Mouse (Mus musculus): ENCODE data around the gene Galc. TPM values are rescaled to one million over a fixed set of nuclear protein-coding genes. Genes with fewer than 3 reads are reported as not detected.

The Galc gene
- 1 to 10 TPM; 7.7 to 8.8 TPM for total RNA-seq (2021)
- long read RNA-seq, experiment 1, partial matches to known transcripts, result 1 of 12 reads
- long read RNA-seq, experiment 1, other reads (novel, unspliced or antisense), result 6 of 12 reads
- long read RNA-seq, experiment 2, partial matches to known transcripts, result 0 of 3 reads
- long read RNA-seq, experiment 2, other reads (novel, unspliced or antisense), result 2 of 3 reads

DNA sequence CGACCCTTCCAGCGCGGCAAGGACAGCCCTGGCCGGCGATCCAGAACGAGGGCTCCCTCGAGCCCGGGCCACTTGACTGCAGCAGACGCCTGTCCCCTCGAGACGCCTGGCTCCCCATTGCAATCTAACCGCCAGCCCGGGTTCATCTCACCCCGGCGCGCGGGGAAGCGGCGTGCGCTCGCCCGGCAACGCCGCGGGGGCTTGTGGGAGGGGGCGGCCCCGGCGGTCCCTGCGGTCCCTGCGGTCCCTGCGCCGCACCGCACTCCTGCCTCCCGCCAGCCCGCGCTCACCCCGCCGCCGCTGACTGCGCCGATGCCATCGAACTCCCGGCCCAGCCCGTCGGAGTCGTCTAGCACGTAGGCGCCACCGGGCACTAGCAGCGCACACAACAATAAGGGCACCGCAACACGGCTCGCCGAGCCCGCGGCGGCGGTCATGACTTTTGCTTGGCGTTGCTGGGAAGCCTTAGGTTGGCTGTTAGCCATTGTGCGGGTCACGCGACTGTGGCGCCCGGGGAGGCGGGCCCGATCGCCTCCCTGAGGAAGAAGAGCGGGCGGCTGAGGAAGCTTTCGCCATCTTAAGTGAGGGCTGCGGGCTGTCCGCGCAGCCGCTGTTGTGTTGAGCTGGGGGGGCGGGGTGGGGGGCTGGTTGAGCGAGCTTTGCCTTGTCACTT lies at the start of gene Galc:
TSS of gene Galc (minus strand) at position 615 of the 673 bp plus-strand sequence.
- DNase-seq, result peak; percentile 93 to 95

DNA sequence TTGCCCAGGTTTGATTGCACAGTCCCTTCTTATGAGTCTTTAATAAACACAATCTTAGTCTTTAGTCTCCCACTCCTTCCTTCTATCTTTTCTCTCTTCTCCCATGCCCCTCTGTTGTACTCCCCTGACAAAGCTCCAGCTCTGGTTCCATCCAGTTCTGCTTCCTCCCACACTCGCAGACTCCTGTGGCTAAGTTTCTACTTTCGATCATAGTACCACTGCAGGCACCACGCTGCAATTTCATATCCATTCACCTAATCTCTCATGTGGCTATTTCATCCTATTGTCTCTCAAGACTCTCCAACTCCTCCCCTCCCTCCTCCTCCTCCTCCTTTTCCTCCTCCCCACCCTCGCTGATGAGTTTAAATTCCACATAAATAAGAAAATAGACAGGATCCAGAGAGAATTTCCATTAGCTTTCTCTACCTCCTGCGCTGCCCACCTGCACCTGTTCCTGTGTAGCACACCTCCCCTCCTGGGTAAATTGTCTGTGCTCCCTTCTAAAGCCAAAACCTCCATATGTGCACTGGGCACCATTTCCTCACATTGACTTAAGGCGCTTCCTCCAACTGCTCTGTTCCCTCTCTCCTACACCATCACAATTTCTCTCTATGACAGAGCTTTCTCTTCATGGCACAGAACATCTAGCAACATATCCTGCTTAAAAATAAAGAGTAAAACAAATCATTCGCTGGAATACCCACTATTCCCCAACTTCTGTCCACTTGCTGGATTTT lies 48.1 kb upstream of the Galc start:
- DNase-seq, result no peak

- no peak for DNase-seq
These were observed 43.8 kb upstream of the Galc start for GRCm38 (mm10) chr12:98303013-98303412.

DNA sequence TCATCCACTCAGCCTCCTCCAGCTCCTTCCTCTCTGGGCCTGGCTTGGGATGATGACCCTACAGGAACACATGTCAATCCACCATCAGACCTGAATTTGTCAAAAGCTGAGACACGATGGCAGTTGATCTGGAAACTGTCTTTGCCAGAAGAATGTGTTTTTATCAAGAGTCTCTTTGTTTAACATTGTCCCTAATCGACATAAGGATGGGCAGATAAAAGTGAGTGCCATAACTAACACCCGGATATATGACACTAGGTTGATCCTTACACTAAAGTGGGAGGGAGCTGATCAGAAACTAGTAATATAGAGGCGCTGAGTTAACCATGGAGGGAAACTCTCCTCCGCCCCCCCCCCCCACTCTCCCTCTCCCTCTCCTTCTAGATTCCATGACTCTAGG lies 42.7 kb upstream of the Galc start:
- no peak for DNase-seq

- no peak for DNase-seq
These were observed 35.0 kb upstream of the Galc start for GRCm38 (mm10) chr12:98294241-98294640.

GRCm38 (mm10) chr12:98292278-98292677 lies 33.0 kb upstream of the Galc start:
- DNase-seq, result peak; percentile 23 to 29

DNA sequence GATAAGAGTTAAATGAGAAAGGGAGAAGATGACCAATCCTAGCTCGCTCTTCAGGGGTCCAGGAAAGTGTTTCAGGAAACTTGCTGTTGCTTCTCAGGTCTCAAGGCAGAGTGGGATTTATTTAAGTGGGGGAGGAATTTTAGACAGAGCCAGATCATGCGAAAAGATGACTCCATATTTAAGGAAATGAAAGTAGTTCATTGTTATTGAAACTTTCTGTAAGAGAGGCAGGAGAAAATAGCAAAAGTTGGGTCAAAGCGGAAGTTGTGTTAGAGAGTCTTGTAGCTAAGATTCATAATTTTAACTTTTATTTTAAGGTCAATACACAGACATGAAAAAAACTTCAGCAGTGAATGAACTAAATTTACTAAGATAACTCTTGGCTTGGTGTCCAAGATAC lies 31.2 kb upstream of the Galc start:
- no peak for DNase-seq

GRCm38 (mm10) chr12:98284477-98284876 lies 25.2 kb upstream of the Galc start:
- no peak for DNase-seq

GRCm38 (mm10) chr12:98283487-98283860 lies 24.2 kb upstream of the Galc start:
- DNase-seq, result no peak

DNA sequence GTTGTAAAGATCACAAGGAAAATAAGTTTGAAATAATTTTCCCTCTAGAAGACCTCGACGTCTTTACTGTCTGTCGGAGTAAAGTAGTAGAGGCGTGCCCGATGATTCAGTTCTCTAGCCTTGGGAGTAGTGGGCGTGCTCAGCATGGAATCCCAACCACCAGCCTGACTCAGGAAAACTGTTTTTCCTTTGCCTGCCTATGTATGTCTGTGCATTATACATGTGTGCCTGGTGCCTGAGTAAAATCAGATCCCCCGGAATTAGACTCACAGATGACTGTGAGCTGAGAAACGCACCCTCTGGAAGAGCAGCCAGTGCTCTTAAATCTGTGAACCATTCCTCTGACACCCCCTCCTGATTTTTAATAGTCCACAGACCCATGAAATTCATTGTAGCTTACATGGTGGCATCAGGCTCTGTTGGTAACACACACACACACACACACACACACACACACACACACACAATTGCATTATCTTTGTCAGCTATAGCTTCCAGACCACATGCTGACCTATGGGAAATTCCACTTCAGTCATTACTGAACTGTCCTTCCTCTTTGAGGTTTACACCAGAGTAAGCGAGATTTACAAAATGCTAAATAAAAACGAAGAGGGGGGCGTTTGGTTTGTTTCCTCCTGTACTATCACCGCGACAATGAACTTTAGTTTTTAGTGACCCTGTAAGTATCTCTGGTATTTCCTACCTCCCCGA lies 23.7 kb upstream of the Galc start:
- no peak for DNase-seq

DNA sequence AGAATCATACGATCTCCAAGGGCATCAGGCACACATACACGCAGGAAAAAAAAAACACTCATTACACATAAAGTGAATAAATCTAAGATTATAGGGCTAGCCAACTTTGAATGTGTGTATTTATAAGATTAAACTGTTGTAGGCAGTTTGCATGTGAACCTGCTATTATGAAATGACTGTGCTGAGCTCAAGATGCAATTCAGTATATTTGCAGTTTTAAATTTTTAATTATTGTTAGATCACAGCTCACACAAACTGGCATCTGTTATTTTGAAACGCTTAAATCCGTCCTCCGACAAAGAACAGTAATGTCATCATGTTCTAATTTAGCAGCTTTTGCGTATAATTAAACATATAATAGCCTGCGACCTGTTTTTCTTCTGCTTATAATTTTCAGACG lies 21.7 kb upstream of the Galc start:
- DNase-seq, result no peak

DNA sequence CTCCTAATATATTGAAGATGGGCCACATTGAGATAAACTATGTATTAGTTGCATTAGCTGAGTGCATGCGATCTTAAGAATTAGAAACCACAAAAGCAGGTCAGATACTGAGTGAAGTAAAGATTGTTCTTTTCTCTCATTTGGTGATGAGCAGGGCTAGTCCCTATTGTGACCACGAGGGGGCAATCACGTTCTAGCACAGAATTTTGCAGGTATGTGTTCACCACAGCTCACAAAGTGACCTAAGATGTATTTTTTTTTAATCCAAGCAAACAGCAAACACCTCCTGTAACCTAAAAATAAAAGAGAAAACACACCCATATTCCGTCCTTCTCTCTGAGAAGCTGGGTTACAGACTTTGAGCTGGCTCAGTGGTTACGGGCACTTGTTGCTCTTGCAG lies 21.3 kb upstream of the Galc start:
- DNase-seq, result peak; percentile 41 to 69

- DNase-seq, result no peak
These were observed 13.2 kb upstream of the Galc start for GRCm38 (mm10) chr12:98272433-98272832.

GRCm38 (mm10) chr12:98270810-98271566 lies 11.7 kb upstream of the Galc start:
- DNase-seq, result no peak

DNA sequence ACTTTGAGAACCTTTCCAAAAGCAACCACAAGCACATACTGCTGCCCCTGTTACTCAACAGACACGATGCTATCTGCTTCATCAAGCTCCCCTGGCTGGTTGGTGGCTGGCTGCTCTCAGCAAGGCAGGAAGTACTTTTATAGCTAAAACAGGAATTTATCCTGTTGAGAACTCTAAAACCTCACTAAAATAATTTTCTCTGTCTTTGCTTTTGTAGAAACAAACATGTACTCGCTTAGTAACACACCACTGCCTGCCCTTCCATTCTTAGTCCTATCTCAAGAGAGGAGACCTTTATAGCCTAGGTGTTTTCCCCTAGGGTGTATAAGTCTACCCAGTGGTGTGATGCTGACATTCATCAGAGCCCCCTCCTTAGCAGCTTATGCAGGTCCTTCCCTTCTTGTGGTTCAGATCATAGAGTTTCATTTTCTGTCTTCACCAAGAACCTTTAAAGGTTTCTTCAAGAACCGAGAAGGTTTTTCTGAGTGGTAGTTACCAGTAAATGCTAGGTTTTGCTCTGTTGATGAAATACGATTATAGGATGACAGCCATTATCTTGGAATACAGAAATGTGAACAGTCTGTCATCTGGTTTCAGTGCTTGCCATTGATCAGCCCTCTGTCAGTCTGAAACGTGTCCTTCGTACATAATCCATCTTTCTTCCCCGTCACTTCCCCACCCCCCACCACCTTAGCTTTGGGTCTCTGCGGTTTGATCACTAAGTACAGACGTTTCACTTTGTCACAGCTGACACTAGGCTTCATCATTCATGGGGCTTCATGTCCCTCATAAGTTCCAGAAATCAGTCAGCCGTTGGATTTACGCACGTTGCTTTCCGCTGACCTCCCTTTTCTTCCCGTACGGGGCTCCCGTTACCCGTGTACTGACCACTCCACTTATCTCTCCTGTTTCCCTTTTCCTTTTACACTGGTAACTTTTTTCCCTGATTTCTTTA lies 10.8 kb upstream of the Galc start:
- no peak for DNase-seq

- no peak for DNase-seq
These were observed 9.4 kb upstream of the Galc start, which contains the start of gene Gpr65 for GRCm38 (mm10) chr12:98268441-98269369. TSS of gene Gpr65 (plus strand) at chr12:98268635.

DNA sequence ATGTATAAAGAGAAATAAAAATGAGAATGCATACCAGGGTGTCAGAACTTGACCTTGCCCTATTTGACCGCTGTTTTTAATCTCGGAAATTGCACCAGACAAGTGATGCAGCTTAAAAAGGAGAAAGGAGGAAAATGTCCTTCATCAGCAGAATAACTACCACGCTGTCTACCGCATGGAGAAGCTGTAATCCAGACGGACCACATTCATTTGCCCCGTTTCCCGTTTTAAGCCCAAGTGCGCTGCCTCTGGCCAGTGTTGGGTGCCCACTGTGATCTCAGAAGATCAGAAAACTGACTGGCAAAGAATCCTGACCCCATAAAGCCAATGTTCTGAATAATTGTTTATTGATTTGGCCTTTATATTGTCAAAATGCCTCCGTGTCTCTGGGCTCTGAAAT lies 6.4 kb upstream of the Galc start:
- no peak for DNase-seq

GRCm38 (mm10) chr12:98259518-98259852 lies 226 bp upstream of the Galc start:
- no peak for DNase-seq

GRCm38 (mm10) chr12:98258371-98258844 lies 851 bp downstream of the Galc start:
- no peak for DNase-seq

Measured in heart, adult 18-20 months (tissue).